Mouse (Mus musculus): Measurements from ENCODE around the gene Cadm2.

Gene Cadm2

GRCm38 (mm10) chr16:66761546-66762473, 858.9 kb downstream of the Cadm2 start:
- DNase-seq (ENCODE audit: low spot score in 2 of 2) = no peak

- no peak for DNase-seq (ENCODE audit: low spot score in 2 of 2)
These were observed 872.2 kb downstream of the Cadm2 start for GRCm38 (mm10) chr16:66748533-66748932.

- DNase-seq (ENCODE audit: low spot score in 2 of 2) = no peak
These were observed 889.5 kb downstream of the Cadm2 start for GRCm38 (mm10) chr16:66731212-66731611.

- no peak for DNase-seq (ENCODE audit: low spot score in 2 of 2)
These were observed 914.2 kb downstream of the Cadm2 start for GRCm38 (mm10) chr16:66706476-66706875.

DNA sequence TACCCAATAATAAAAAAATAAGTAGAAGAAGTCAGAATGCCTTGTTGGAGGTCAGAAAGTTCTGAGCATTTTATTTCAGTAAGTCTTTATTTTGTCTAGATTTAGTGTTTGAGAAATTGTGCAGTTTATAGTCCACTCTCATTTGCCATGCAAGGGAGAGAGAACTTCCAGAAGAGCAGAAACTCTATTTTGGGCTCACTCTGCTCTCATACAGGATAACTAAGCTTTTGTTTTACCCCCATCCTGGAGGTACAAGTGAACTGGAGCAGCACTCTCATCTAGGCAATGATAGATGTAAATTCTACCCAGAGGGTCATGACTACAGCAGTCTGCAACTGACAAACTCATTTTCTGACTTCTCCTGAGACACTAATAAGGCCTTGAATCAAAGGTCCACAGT, 925.9 kb downstream of the Cadm2 start:
- no peak for DNase-seq (ENCODE audit: low spot score in 2 of 2)

DNA sequence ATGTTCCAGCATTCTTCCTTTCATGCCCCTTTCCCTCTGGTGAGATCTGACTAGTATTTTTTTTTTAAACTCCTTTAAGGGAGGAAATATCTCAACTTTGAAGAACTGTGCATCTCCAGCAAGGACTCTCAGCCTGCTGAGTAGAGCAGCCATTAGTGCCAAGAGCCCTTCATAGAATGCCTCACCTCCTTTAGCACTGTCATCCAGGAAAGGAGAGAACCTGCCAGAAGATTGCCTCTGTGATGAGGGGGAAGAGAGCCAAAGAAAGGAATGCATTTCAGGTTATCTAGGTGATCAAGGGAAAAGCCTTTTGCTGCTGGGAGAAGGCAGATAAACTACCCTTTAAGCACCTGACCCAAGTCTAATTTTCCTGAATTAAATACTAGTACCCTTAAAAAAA, 943.5 kb downstream of the Cadm2 start:
- no peak for DNase-seq (ENCODE audit: low spot score in 2 of 2)

DNA sequence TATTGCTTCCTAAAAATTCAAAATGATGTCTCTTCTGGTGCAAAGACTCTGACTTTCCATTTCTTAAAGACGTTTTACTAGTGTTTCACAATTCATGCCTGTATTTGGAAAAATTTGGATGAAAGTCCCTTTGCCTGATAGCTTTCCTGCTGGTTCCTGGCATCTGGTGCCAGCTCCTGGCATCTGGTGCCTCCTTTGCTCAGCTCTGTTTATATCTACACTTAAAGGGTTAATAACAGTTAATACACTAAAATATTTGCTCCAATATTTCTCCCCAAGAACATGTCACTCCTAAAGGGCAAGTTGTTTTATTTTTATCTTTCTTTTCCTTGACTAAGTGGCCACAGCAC, 969.7 kb downstream of the Cadm2 start:
- DNase-seq (ENCODE audit: low spot score in 2 of 2) = no peak

GRCm38 (mm10) chr16:66650348-66651012, 970.2 kb downstream of the Cadm2 start:
- no peak for DNase-seq (ENCODE audit: low spot score in 2 of 2)

GRCm38 (mm10) chr16:66647798-66648197, 972.9 kb downstream of the Cadm2 start:
- no peak for DNase-seq (ENCODE audit: low spot score in 2 of 2)

DNA sequence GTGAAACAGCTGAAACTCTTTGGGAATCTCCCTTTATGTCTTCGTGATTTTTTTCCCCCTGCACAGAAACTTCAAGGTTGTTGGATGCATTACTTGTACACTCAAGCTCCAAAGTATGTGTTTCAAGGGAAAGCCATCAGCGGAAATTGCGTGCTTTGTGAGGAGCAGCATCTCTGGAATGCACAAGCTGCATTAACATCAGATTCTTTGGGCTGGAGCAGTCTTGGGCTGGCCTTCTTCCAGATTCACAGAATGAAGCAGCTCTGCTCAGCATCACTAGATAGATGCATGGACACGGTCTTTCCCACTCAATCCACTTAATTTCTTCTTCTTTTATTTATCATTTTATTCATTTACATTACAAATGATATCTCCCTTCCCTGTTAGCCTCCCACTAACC, 977.1 kb downstream of the Cadm2 start:
- DNase-seq (ENCODE audit: low spot score in 2 of 2) = no peak

GRCm38 (mm10) chr16:66627527-66627926, 993.2 kb downstream of the Cadm2 start:
- DNase-seq (ENCODE audit: low spot score in 2 of 2) = no peak

GRCm38 (mm10) chr16:66622423-66622822, 998.3 kb downstream of the Cadm2 start:
- no peak for DNase-seq (ENCODE audit: low spot score in 2 of 2)

- no peak for DNase-seq (ENCODE audit: low spot score in 2 of 2)
These were observed 1008.1 kb downstream of the Cadm2 start for GRCm38 (mm10) chr16:66612624-66613023.
